Mouse (Mus musculus): Measurements from ENCODE around the gene Tlk1.

DNA sequence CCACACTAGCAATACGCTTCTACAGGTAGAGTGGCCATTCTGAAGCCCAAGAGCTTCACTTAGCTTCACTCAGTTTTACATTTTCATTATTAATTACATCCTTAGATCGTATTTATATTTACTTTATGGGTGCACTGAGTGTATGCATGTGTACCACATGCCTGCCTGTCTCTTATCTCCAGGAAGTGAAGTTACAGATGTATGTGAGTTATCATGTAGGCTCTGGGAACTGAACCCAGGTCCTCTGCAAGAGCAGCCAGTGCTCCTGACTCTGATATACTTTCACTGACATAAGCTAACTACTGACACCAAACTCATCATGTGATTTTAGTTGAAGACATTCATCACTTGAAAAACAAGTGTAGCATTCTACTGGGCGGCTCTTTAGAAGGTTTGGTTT is 36.2 kb downstream of the Tlk1 start:
- TF ChIP-seq CTCF (conservative IDR thresholded peaks at IDR 0.05; ENCODE audit: low read length) (no peak), NANOG (IDR thresholded peaks at IDR 0.05; ENCODE audit: borderline replicate concordance, low read length) (no peak), POU5F1 (IDR thresholded peaks at IDR 0.05; ENCODE audit: borderline replicate concordance, low read length) (no peak)

All from E14TG2a.4 (cell line).